Comparison of ENCODE assay signal across 10 mouse cellular contexts in the genomic region with DNA sequence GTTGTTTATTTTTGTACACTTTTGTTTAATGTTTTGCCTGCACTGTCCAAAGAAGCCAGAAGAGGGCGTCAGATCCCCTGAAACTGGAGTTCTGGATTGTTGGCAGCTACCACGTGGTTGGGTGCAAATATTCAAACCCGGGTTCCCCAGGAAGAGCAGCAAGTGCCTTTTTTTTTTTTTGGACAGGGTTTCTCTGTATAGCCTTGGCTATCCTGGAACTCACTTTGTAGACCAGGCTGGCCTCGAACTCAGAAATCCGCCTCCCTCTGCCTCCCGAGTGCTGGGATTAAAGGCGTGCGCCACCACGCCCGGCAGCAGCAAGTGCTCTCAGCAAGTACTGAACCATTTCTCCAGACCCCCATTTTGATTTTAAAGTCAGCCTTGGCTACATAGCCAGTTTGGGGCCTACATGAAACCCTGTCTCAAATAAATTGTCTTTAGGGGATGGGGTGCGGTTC. TPM values are rescaled to one million over a fixed set of nuclear protein-coding genes. Genes with fewer than 3 reads are reported as not detected.
DNase-seq lines count a peak whose midpoint lies in the region; ATAC-seq and TF ChIP-seq lines count a peak whose summit lies in the region.
"Not testable (repeated sequence)": the region's sequence is repeated elsewhere in the genome, so short reads cannot be mapped to it uniquely, and the experiment has no call there.
"Had no signal": no experiment of that assay in that cellular context is flagged by ENCODE, and none has a peak within 500 bp of the region (broad histone marks: within the 10 kb centered on the region; RNA-seq: fewer than 3 reads in every experiment).

No protein-coding gene starts in this region.

- DNase-seq in 3T3-L1 (ENCODE audit: low read depth, low spot score) = peak; percentile 78
- DNase-seq in adrenal gland, adult 2 months = peak; percentile 44
- peak; percentile 35 to 47 for DNase-seq in heart, adult 2 months
- not testable (repeated sequence) for DNase-seq in limb, embryonic 14.5 days (ENCODE audit: low spot score)

- H3K4me1 ChIP-seq in cortical plate, adult 2 months (ENCODE audit: control insufficient read depth, insufficient read depth, low read length); intestine, embryonic 15.5 days (replicated peaks): not testable (repeated sequence)
- H3K4me1 ChIP-seq in heart, adult 2 months (ENCODE audit: control insufficient read depth, insufficient read depth, low read length) = peaks cover 14% of the 10 kb centered on the region
- peaks cover 16% of the 10 kb centered on the region for H3K4me1 ChIP-seq in limb, embryonic 14.5 days (ENCODE audit: control insufficient read depth, insufficient read depth, low read length)
- peaks cover 19% of the 10 kb centered on the region for H3K4me1 ChIP-seq in stomach, embryonic 15.5 days

- not testable (repeated sequence) for H3K27me3 ChIP-seq in heart, adult 2 months (ENCODE audit: control insufficient read depth, insufficient read depth, low read length); intestine, embryonic 15.5 days (replicated peaks); limb, embryonic 14.5 days (ENCODE audit: control insufficient read depth, insufficient read depth, low read length); stomach, embryonic 15.5 days (replicated peaks)

- H3K27ac ChIP-seq in cortical plate, adult 2 months (ENCODE audit: insufficient read depth, low read length) = 0 out of 2 replicates have a peak overlapping the region, but pooled peaks have one; percentile 4
- peak overlapping the region; percentile 99 for H3K27ac ChIP-seq in heart, adult 2 months
- peak overlapping the region; percentile 93 for H3K27ac ChIP-seq in intestine, embryonic 15.5 days
- peak overlapping the region; percentile 91 for H3K27ac ChIP-seq in limb, embryonic 14.5 days (replicated peaks; ENCODE audit: low read depth, low read length)
- H3K27ac ChIP-seq in stomach, embryonic 15.5 days = peak overlapping the region; percentile 96

- not testable (repeated sequence) for H3K79me2 ChIP-seq in heart, adult 2 months (replicated peaks; ENCODE audit: control insufficient read depth, insufficient read depth, low read length)

- H3K4me2 ChIP-seq in intestine, embryonic 15.5 days (replicated peaks) = peak overlapping the region; percentile 60; the same call in 1 of the 2 replicates
- 0 out of 2 replicates have a peak overlapping the region, but pooled peaks have one; percentile 36 for H3K4me2 ChIP-seq in limb, embryonic 14.5 days (replicated peaks; ENCODE audit: low read depth, low read length, severe bottlenecking)
- H3K4me2 ChIP-seq in stomach, embryonic 15.5 days = peak overlapping the region; percentile 45; the same call in 1 of the 2 replicates

- peak; percentile 27; the same call in 1 of the 2 replicates for TF ChIP-seq CTCF in cortical plate, adult 2 months (IDR thresholded peaks at IDR 0.05; ENCODE audit: extremely low read depth, insufficient read depth, low read length)
- TF ChIP-seq CTCF in heart, adult 2 months (IDR thresholded peaks at IDR 0.05) = peak; percentile 71

- 0 out of 2 replicates have a peak, but pooled peaks have one; percentile 42 for TF ChIP-seq EP300 in heart, adult 2 months (IDR thresholded peaks at IDR 0.05; ENCODE audit: insufficient read depth, low read depth, low read length)

- H3K9ac ChIP-seq in heart, adult 2 months (ENCODE audit: low read depth, low read length) = peak overlapping the region; percentile 53
- not testable (repeated sequence) for H3K9ac ChIP-seq in intestine, embryonic 15.5 days; stomach, embryonic 15.5 days
- peak overlapping the region; percentile 55; the same call in 1 of the 2 replicates for H3K9ac ChIP-seq in limb, embryonic 14.5 days (ENCODE audit: low read depth, low read length, severe bottlenecking)

- H3K4me3 ChIP-seq in cortical plate, adult 2 months (ENCODE audit: insufficient read depth, low read length); intestine, embryonic 15.5 days (replicated peaks): not testable (repeated sequence)
- peak overlapping the region; percentile 28 for H3K4me3 ChIP-seq in heart, adult 2 months
- peak overlapping the region; percentile 0; the same call in 1 of the 2 replicates for H3K4me3 ChIP-seq in limb, embryonic 14.5 days (replicated peaks; ENCODE audit: low read length)
- peak overlapping the region; percentile 16; the same call in 1 of the 2 replicates for H3K4me3 ChIP-seq in stomach, embryonic 15.5 days (replicated peaks)

- not testable (repeated sequence) for ATAC-seq in intestine, embryonic 15.5 days; limb, embryonic 14.5 days (ENCODE audit: low FRiP score, low read depth); stomach, embryonic 15.5 days (ENCODE audit: insufficient read depth, low FRiP score, low read depth)
- ATAC-seq in megakaryocyte, adult 5-6 weeks (ENCODE audit: poor library complexity, severe bottlenecking) = peak; percentile 44; the same call in 1 of the 2 replicates

- intact Hi-C loops in heart, adult 2 months (cut with DNase I) = loop anchor here (1.0 to 2.0 kb wide), 2 partner anchors 29 to 57 kb away; no protein-coding TSS in a partner anchor

- not testable (repeated sequence) for H3K9me3 ChIP-seq in intestine, embryonic 15.5 days; limb, embryonic 14.5 days (ENCODE audit: control insufficient read depth, low read length); stomach, embryonic 15.5 days

- H3K36me3 ChIP-seq in heart, adult 2 months (ENCODE audit: control insufficient read depth, insufficient read depth, low read length); intestine, embryonic 15.5 days; limb, embryonic 14.5 days (ENCODE audit: control insufficient read depth, insufficient read depth, low read length); stomach, embryonic 15.5 days: not testable (repeated sequence)

- 56% methylated on average over 11 of the region's 11 CpGs for WGBS in heart, adult 2 months
- 68% methylated on average over 11 of the region's 11 CpGs for WGBS in intestine, embryonic 15.5 days
- WGBS in limb, embryonic 14.5 days = 74% methylated on average over 11 of the region's 11 CpGs
- WGBS in stomach, embryonic 15.5 days = 75% methylated on average over 11 of the region's 11 CpGs

- TF ChIP-seq POLR2A in cortical plate, adult 2 months (IDR thresholded peaks at IDR 0.05; ENCODE audit: extremely low read depth, insufficient read depth, low read length); heart, adult 2 months (IDR thresholded peaks at IDR 0.05; ENCODE audit: insufficient read depth, low read depth, low read length); limb, embryonic 14.5 days (IDR thresholded peaks at IDR 0.05; ENCODE audit: borderline replicate concordance, extremely low read depth, insufficient read depth, insufficient read length): not testable (repeated sequence)

RNA-seq across cellular contexts. Expression of a gene that starts 45.4 kb away (rescaled TPM):
- total RNA-seq in adrenal gland, adult 2 months (2021) = not detected
- not detected in 2 replicates for polyA plus RNA-seq in adrenal gland, adult 2 months (2012; rRNA removed)
- not detected in 2 replicates for polyA plus RNA-seq in cortical plate, adult 2 months (2012; rRNA removed)
- not detected for total RNA-seq in heart, adult 2 months (2021)
- 0.12 and 0.18 TPM in 2 replicates for polyA plus RNA-seq in heart, adult 2 months (2012; rRNA removed)
- polyA plus RNA-seq in intestine, embryonic 15.5 days (2015; fragmentation: Nextera tagmentation; extraction: Ambion mirVana) = not detected in 2 replicates
- polyA plus RNA-seq in limb, embryonic 14.5 days (2012; rRNA removed) = not detected in 2 replicates
- polyA plus RNA-seq in limb, embryonic 14.5 days (2014; fragmentation: Nextera tagmentation; extraction: Ambion mirVana) = not detected in 2 replicates
- total RNA-seq in megakaryocyte, adult 5-6 weeks (2015) = not detected in 2 replicates
- not detected in 2 replicates for total RNA-seq in megakaryocyte, adult 5-6 weeks (2017)
- not detected in 2 replicates for polyA plus RNA-seq in stomach, embryonic 15.5 days (2015; fragmentation: Nextera tagmentation; extraction: Ambion mirVana)
- total RNA-seq: left cerebral cortex, postnatal 10 days had no signal
- polyA plus RNA-seq: CD4-positive, CD25-positive, alpha-beta regulatory T cell, adult 4 months had no signal

RNA-seq across cellular contexts. Expression of a gene that starts 45.5 kb away (rescaled TPM):
- not detected for total RNA-seq in adrenal gland, adult 2 months (2021)
- polyA plus RNA-seq in adrenal gland, adult 2 months (2012; rRNA removed) = 0.17 and 0.18 TPM in 2 replicates
- polyA plus RNA-seq in cortical plate, adult 2 months (2012; rRNA removed) = 0.09 and 0.25 TPM in 2 replicates
- total RNA-seq in heart, adult 2 months (2021) = not detected
- polyA plus RNA-seq in heart, adult 2 months (2012; rRNA removed) = not detected in 2 replicates
- 0.27 and 0.36 TPM in 2 replicates for polyA plus RNA-seq in intestine, embryonic 15.5 days (2015; fragmentation: Nextera tagmentation; extraction: Ambion mirVana)
- 0.09 TPM in 1 of 2 replicates, not detected in the other for polyA plus RNA-seq in limb, embryonic 14.5 days (2012; rRNA removed)
- polyA plus RNA-seq in limb, embryonic 14.5 days (2014; fragmentation: Nextera tagmentation; extraction: Ambion mirVana) = 0.17 TPM in 1 of 2 replicates, not detected in the other
- total RNA-seq in megakaryocyte, adult 5-6 weeks (2015) = not detected in 2 replicates
- not detected in 2 replicates for total RNA-seq in megakaryocyte, adult 5-6 weeks (2017)
- not detected in 2 replicates for polyA plus RNA-seq in stomach, embryonic 15.5 days (2015; fragmentation: Nextera tagmentation; extraction: Ambion mirVana)

RNA-seq across cellular contexts. Expression of a gene that starts 55.0 kb away (rescaled TPM):
- total RNA-seq in adrenal gland, adult 2 months (2021) = 100 to 1,000 TPM; 538 to 582 TPM
- polyA plus RNA-seq in adrenal gland, adult 2 months (2012; rRNA removed) = 728 and 947 TPM in 2 replicates
- polyA plus RNA-seq in cortical plate, adult 2 months (2012; rRNA removed) = 548 and 595 TPM in 2 replicates
- total RNA-seq in heart, adult 2 months (2021) = 100 to 1,000 TPM; 200 to 227 TPM
- 169 and 177 TPM in 2 replicates for polyA plus RNA-seq in heart, adult 2 months (2012; rRNA removed)
- polyA plus RNA-seq in intestine, embryonic 15.5 days (2015; fragmentation: Nextera tagmentation; extraction: Ambion mirVana) = 2,151 and 2,475 TPM in 2 replicates
- 1,648 and 3,055 TPM in 2 replicates for polyA plus RNA-seq in limb, embryonic 14.5 days (2012; rRNA removed)
- polyA plus RNA-seq in limb, embryonic 14.5 days (2014; fragmentation: Nextera tagmentation; extraction: Ambion mirVana) = 2,429 and 2,674 TPM in 2 replicates
- total RNA-seq in megakaryocyte, adult 5-6 weeks (2015) = 3,234 and 3,618 TPM in 2 replicates
- 4,288 and 4,305 TPM in 2 replicates for total RNA-seq in megakaryocyte, adult 5-6 weeks (2017)
- polyA plus RNA-seq in stomach, embryonic 15.5 days (2015; fragmentation: Nextera tagmentation; extraction: Ambion mirVana) = 2,449 and 2,521 TPM in 2 replicates

Comparison
In these comparisons a context has a peak if more than half of its experiments do, and no peak if none do; other contexts are left out.
1. H3K27ac ChIP-seq: peak in every context shown above with its lines; median percentile 99 in heart, adult 2 months; 96 in stomach, embryonic 15.5 days; 93 in intestine, embryonic 15.5 days; 91 in limb, embryonic 14.5 days; 4 in cortical plate, adult 2 months.